Mouse (Mus musculus): Measurements from ENCODE around the gene Taar7a. TPM values are rescaled to one million over a fixed set of nuclear protein-coding genes. Genes with fewer than 3 reads are reported as not detected.

Taar7a gene
- polyA plus RNA-seq (2014; fragmentation: Nextera tagmentation; extraction: Ambion mirVana) = not detected in 2 replicates

GRCm38 (mm10) chr10:23993381-23993780, at the start of gene Taar7a:
Taar7a (minus strand) TSS chr10:23993481.
- no peak within 1 kb of the TSS for H3K27ac ChIP-seq (ENCODE audit: low read length)
- H3K9me3 ChIP-seq (ENCODE audit: control insufficient read depth, low read depth, low read length) = no peaks in the 10 kb centered on the region
- H3K4me3 ChIP-seq (ENCODE audit: low read depth, low read length) = no peak within 1 kb of the TSS
- H3K36me3 ChIP-seq (ENCODE audit: control insufficient read depth, insufficient read depth, low read length) = no peaks in the 10 kb centered on the region
- 87% methylated on average over 3 of the region's 3 CpGs for WGBS
- H3K4me2 ChIP-seq (replicated peaks; ENCODE audit: low read depth, low read length) = no peak within 1 kb of the TSS
- H3K27me3 ChIP-seq (ENCODE audit: control insufficient read depth, insufficient read depth, low read length) = no peaks in the 10 kb centered on the region
- H3K4me1 ChIP-seq (ENCODE audit: control insufficient read depth, insufficient read depth, low read length) = no peaks in the 10 kb centered on the region
- ATAC-seq (ENCODE audit: insufficient number of reproducible peaks, insufficient read depth, low FRiP score, low read depth) = no peak
- H3K9ac ChIP-seq (replicated peaks; ENCODE audit: low read depth, low read length) = no peak within 1 kb of the TSS

- H3K27me3 ChIP-seq (ENCODE audit: control insufficient read depth, insufficient read depth, low read length) = no peaks in the 10 kb centered on the region
- no peaks in the 10 kb centered on the region for H3K36me3 ChIP-seq (ENCODE audit: control insufficient read depth, insufficient read depth, low read length)
- ATAC-seq (ENCODE audit: insufficient number of reproducible peaks, insufficient read depth, low FRiP score, low read depth) = no peak
- H3K27ac ChIP-seq (ENCODE audit: low read length) = no peak overlapping the region
- no peak overlapping the region for H3K4me2 ChIP-seq (replicated peaks; ENCODE audit: low read depth, low read length)
- H3K9ac ChIP-seq (replicated peaks; ENCODE audit: low read depth, low read length) = no peak overlapping the region
- H3K4me1 ChIP-seq (ENCODE audit: control insufficient read depth, insufficient read depth, low read length) = no peaks in the 10 kb centered on the region
- H3K4me3 ChIP-seq (ENCODE audit: low read depth, low read length) = no peak overlapping the region
- H3K9me3 ChIP-seq (ENCODE audit: control insufficient read depth, low read depth, low read length) = no peaks in the 10 kb centered on the region
- WGBS = 38% methylated on average over 2 of the region's 2 CpGs
These were observed 47.0 kb upstream of the Taar7a start for GRCm38 (mm10) chr10:24040120-24040869.

- H3K9ac ChIP-seq (replicated peaks; ENCODE audit: low read depth, low read length) = no peak within 1 kb of the TSS
- H3K9me3 ChIP-seq (ENCODE audit: control insufficient read depth, low read depth, low read length) = no peaks in the 10 kb centered on the region
- H3K4me3 ChIP-seq (ENCODE audit: low read depth, low read length) = no peak within 1 kb of the TSS
- no peaks in the 10 kb centered on the region for H3K4me1 ChIP-seq (ENCODE audit: control insufficient read depth, insufficient read depth, low read length)
- no peak for ATAC-seq (ENCODE audit: insufficient number of reproducible peaks, insufficient read depth, low FRiP score, low read depth)
- no peaks in the 10 kb centered on the region for H3K36me3 ChIP-seq (ENCODE audit: control insufficient read depth, insufficient read depth, low read length)
- H3K27me3 ChIP-seq (ENCODE audit: control insufficient read depth, insufficient read depth, low read length) = no peaks in the 10 kb centered on the region
- H3K27ac ChIP-seq (ENCODE audit: low read length) = no peak within 1 kb of the TSS
- no peak within 1 kb of the TSS for H3K4me2 ChIP-seq (replicated peaks; ENCODE audit: low read depth, low read length)
- WGBS = 91% methylated on average over 2 of the region's 2 CpGs
These were observed 44.0 kb upstream of the Taar7a start, which contains the start of gene Taar7e for GRCm38 (mm10) chr10:24037314-24037713. Taar7e (plus strand) TSS chr10:24037614.

- Histone ChIP-seq H3K9ac (replicated peaks; ENCODE audit: low read depth, low read length) (no peak overlapping the region), H3K4me3 (ENCODE audit: low read depth, low read length) (no peak overlapping the region), H3K27me3 (ENCODE audit: control insufficient read depth, insufficient read depth, low read length) (no peaks in the 10 kb centered on the region), H3K36me3 (ENCODE audit: control insufficient read depth, insufficient read depth, low read length) (no peaks in the 10 kb centered on the region), H3K27ac (ENCODE audit: low read length) (no peak overlapping the region), H3K4me2 (replicated peaks; ENCODE audit: low read depth, low read length) (no peak overlapping the region), H3K9me3 (ENCODE audit: control insufficient read depth, low read depth, low read length) (no peaks in the 10 kb centered on the region), H3K4me1 (ENCODE audit: control insufficient read depth, insufficient read depth, low read length) (no peaks in the 10 kb centered on the region)
- ATAC-seq (ENCODE audit: insufficient number of reproducible peaks, insufficient read depth, low FRiP score, low read depth) = no peak
These were observed 38.1 kb upstream of the Taar7a start for GRCm38 (mm10) chr10:24031347-24031746.

GRCm38 (mm10) chr10:24026922-24027321, 33.6 kb upstream of the Taar7a start, which contains the start of gene Taar7d:
Taar7d (plus strand) TSS chr10:24027222.
- H3K9me3 ChIP-seq (ENCODE audit: control insufficient read depth, low read depth, low read length) = no peaks in the 10 kb centered on the region
- H3K4me3 ChIP-seq (ENCODE audit: low read depth, low read length) = no peak within 1 kb of the TSS
- H3K4me1 ChIP-seq (ENCODE audit: control insufficient read depth, insufficient read depth, low read length) = no peaks in the 10 kb centered on the region
- H3K27ac ChIP-seq (ENCODE audit: low read length) = no peak within 1 kb of the TSS
- H3K9ac ChIP-seq (replicated peaks; ENCODE audit: low read depth, low read length) = no peak within 1 kb of the TSS
- no peaks in the 10 kb centered on the region for H3K36me3 ChIP-seq (ENCODE audit: control insufficient read depth, insufficient read depth, low read length)
- no peaks in the 10 kb centered on the region for H3K27me3 ChIP-seq (ENCODE audit: control insufficient read depth, insufficient read depth, low read length)
- ATAC-seq (ENCODE audit: insufficient number of reproducible peaks, insufficient read depth, low FRiP score, low read depth) = no peak
- H3K4me2 ChIP-seq (replicated peaks; ENCODE audit: low read depth, low read length) = no peak within 1 kb of the TSS

GRCm38 (mm10) chr10:24008143-24008542, 14.9 kb upstream of the Taar7a start:
- Histone ChIP-seq H3K36me3 (ENCODE audit: control insufficient read depth, insufficient read depth, low read length) (no peaks in the 10 kb centered on the region), H3K9me3 (ENCODE audit: control insufficient read depth, low read depth, low read length) (no peaks in the 10 kb centered on the region), H3K9ac (replicated peaks; ENCODE audit: low read depth, low read length) (no peak overlapping the region), H3K27ac (ENCODE audit: low read length) (no peak overlapping the region), H3K27me3 (ENCODE audit: control insufficient read depth, insufficient read depth, low read length) (no peaks in the 10 kb centered on the region), H3K4me3 (ENCODE audit: low read depth, low read length) (no peak overlapping the region), H3K4me2 (replicated peaks; ENCODE audit: low read depth, low read length) (no peak overlapping the region), H3K4me1 (ENCODE audit: control insufficient read depth, insufficient read depth, low read length) (no peaks in the 10 kb centered on the region)
- WGBS = 84% methylated on average over 1 of the region's 1 CpGs
- ATAC-seq (ENCODE audit: insufficient number of reproducible peaks, insufficient read depth, low FRiP score, low read depth) = no peak

- Histone ChIP-seq H3K4me2 (replicated peaks; ENCODE audit: low read depth, low read length) (no peak overlapping the region), H3K4me1 (ENCODE audit: control insufficient read depth, insufficient read depth, low read length) (no peaks in the 10 kb centered on the region), H3K9ac (replicated peaks; ENCODE audit: low read depth, low read length) (no peak overlapping the region), H3K27ac (ENCODE audit: low read length) (no peak overlapping the region), H3K9me3 (ENCODE audit: control insufficient read depth, low read depth, low read length) (no peaks in the 10 kb centered on the region), H3K36me3 (ENCODE audit: control insufficient read depth, insufficient read depth, low read length) (no peaks in the 10 kb centered on the region), H3K4me3 (ENCODE audit: low read depth, low read length) (no peak overlapping the region), H3K27me3 (ENCODE audit: control insufficient read depth, insufficient read depth, low read length) (no peaks in the 10 kb centered on the region)
- WGBS = 24% methylated on average over 2 of the region's 2 CpGs
- no peak for ATAC-seq (ENCODE audit: insufficient number of reproducible peaks, insufficient read depth, low FRiP score, low read depth)
These were observed 13.8 kb upstream of the Taar7a start for GRCm38 (mm10) chr10:24007034-24007433.

GRCm38 (mm10) chr10:24006442-24006841, 13.2 kb upstream of the Taar7a start:
- WGBS = 62% methylated on average over 1 of the region's 1 CpGs
- Histone ChIP-seq H3K27me3 (ENCODE audit: control insufficient read depth, insufficient read depth, low read length) (no peaks in the 10 kb centered on the region), H3K4me1 (ENCODE audit: control insufficient read depth, insufficient read depth, low read length) (no peaks in the 10 kb centered on the region), H3K4me2 (replicated peaks; ENCODE audit: low read depth, low read length) (no peak overlapping the region), H3K36me3 (ENCODE audit: control insufficient read depth, insufficient read depth, low read length) (no peaks in the 10 kb centered on the region), H3K27ac (ENCODE audit: low read length) (no peak overlapping the region), H3K4me3 (ENCODE audit: low read depth, low read length) (no peak overlapping the region), H3K9ac (replicated peaks; ENCODE audit: low read depth, low read length) (no peak overlapping the region), H3K9me3 (ENCODE audit: control insufficient read depth, low read depth, low read length) (no peaks in the 10 kb centered on the region)
- ATAC-seq (ENCODE audit: insufficient number of reproducible peaks, insufficient read depth, low FRiP score, low read depth) = no peak

GRCm38 (mm10) chr10:23999639-24000038, 6.4 kb upstream of the Taar7a start, which contains the start of gene Taar7b:
Taar7b (plus strand) TSS chr10:23999939.
- Histone ChIP-seq H3K27me3 (ENCODE audit: control insufficient read depth, insufficient read depth, low read length) (no peaks in the 10 kb centered on the region), H3K27ac (ENCODE audit: low read length) (no peak within 1 kb of the TSS), H3K9me3 (ENCODE audit: control insufficient read depth, low read depth, low read length) (no peaks in the 10 kb centered on the region), H3K4me3 (ENCODE audit: low read depth, low read length) (no peak within 1 kb of the TSS), H3K9ac (replicated peaks; ENCODE audit: low read depth, low read length) (no peak within 1 kb of the TSS), H3K4me1 (ENCODE audit: control insufficient read depth, insufficient read depth, low read length) (no peaks in the 10 kb centered on the region), H3K4me2 (replicated peaks; ENCODE audit: low read depth, low read length) (no peak within 1 kb of the TSS), H3K36me3 (ENCODE audit: control insufficient read depth, insufficient read depth, low read length) (no peaks in the 10 kb centered on the region)
- WGBS = 68% methylated on average over 1 of the region's 1 CpGs
- ATAC-seq (ENCODE audit: insufficient number of reproducible peaks, insufficient read depth, low FRiP score, low read depth) = no peak
